Mouse (Mus musculus): Measurements from ENCODE around the gene Eppin. TPM values are rescaled to one million over a fixed set of nuclear protein-coding genes. Genes with fewer than 3 reads are reported as not detected.
"Not testable (repeated sequence)": the region's sequence is repeated elsewhere in the genome, so short reads cannot be mapped to it uniquely, and the experiment has no call there.

Eppin gene
- not detected in 2 replicates for polyA plus RNA-seq (2014; fragmentation: Nextera tagmentation; extraction: Ambion mirVana)

DNA sequence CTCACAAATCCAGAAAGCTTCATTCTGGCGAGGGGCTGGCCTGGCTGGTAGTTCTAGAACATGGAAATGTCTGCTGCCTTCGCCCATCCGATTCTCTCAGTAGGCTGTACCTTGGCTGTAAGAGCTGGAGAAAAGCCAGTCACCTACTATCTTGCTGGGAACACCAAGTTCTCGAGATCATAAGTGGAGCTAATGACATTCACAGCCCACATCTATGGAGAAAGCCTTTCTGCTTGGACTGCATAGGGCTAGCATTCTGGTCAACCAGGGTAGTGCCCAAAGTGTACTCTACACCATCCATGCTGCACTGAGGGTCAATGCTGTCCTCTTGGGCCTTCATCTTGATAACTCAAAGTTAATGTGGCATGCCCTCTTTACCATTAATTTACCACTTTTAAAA is at the start of gene Eppin:
Gene Eppin (minus strand): TSS at position 101 of the 400 bp plus-strand sequence.
- Histone ChIP-seq H3K27ac (no peak within 1 kb of the TSS), H3K9ac (no peak within 1 kb of the TSS), H3K36me3 (replicated peaks; ENCODE audit: control insufficient read depth, insufficient read depth) (no peaks in the 10 kb centered on the region), H3K9me3 (ENCODE audit: control insufficient read depth, low read length) (no peaks in the 10 kb centered on the region), H3K4me1 (replicated peaks; ENCODE audit: control insufficient read depth, insufficient read depth, low read length) (no peaks in the 10 kb centered on the region), H3K4me2 (replicated peaks) (no peak within 1 kb of the TSS), H3K4me3 (replicated peaks; ENCODE audit: low read length) (no peak within 1 kb of the TSS), H3K27me3 (ENCODE audit: control insufficient read depth, insufficient read depth, low read length) (peaks cover 3% of the 10 kb centered on the region; the same call in 1 of the 2 replicates)
- ATAC-seq (ENCODE audit: low FRiP score) = no peak
- 87% methylated on average over 4 of the region's 4 CpGs for WGBS
- no peak for DNase-seq (ENCODE audit: low spot score)

DNA sequence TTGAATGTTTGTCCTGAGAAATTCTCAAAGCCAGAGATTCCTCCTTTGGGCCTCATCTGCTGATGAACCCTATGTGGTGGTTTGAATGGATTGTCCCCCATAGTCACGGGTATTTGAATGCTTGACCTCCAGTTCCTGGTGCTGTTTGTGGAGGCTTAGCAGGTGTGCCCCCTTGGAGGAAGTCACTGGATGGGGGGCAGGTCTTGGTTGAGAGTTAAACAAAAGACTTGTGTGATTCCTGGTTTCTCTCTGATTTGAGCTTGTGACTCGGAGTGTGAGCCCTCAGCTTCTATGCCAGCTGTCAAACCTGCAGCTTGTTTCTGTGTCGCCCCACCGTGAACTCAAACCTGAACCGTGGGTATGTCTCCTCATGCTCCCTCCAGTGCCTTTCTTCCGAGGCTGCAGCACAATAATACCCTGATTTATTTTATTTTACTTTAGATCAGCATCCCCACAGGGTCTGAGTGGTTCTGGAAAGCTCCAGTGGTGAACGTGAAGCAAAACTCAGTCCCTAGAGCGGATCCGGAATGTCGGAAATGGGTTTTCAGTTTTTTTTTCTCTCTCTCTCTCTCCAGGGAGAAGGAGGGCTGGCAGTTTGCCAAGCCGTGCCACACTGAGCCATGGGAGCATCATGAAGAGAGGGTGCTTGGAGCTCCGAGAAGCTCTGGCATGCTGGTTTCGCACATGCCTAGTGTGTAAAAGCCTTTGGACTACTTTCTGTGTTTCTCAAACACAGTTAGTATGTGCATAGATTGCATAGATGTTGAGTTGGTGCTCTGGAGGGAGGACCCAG is 48.7 kb upstream of the Eppin start:
- WGBS = 72% methylated on average over 13 of the region's 13 CpGs
- no peak overlapping the region for H3K27ac ChIP-seq
- DNase-seq (ENCODE audit: low spot score) = no peak

DNA sequence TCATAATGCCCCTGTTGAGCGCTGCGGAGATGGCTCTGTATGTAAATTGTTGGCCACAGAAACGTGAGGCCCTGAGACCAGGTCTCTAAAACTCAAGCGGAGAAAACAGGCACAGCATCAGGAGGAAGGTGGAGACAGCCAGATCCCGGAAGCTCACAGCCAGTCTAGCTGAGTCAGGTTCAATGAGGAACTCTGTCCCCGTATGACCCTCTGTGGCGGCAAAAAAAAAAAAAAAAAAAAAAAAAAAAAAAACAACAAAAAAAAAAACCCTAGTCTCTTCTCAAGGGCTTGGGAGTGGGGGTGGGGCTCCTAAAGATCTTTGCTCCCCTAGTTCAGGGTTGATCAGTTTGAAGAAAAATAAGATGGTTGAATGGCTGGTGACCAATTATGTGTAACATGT is 47.7 kb upstream of the Eppin start:
- no peak overlapping the region for H3K4me3 ChIP-seq (replicated peaks; ENCODE audit: low read length)
- ATAC-seq (ENCODE audit: low FRiP score) (no peak), DNase-seq (ENCODE audit: low spot score) (no peak)
- 68% methylated on average over 7 of the region's 7 CpGs for WGBS
- H3K27me3 ChIP-seq (ENCODE audit: control insufficient read depth, insufficient read depth, low read length) = no peaks in the 10 kb centered on the region
- H3K27ac ChIP-seq = no peak overlapping the region
- H3K4me2 ChIP-seq (replicated peaks) = no peak overlapping the region
- no peaks in the 10 kb centered on the region for H3K4me1 ChIP-seq (replicated peaks; ENCODE audit: control insufficient read depth, insufficient read depth, low read length)
- H3K36me3 ChIP-seq (replicated peaks; ENCODE audit: control insufficient read depth, insufficient read depth) = no peaks in the 10 kb centered on the region
- H3K9me3 ChIP-seq (ENCODE audit: control insufficient read depth, low read length) = no peaks in the 10 kb centered on the region
- no peak overlapping the region for H3K9ac ChIP-seq

More for the DNA sequence above, 48.7 kb upstream of the Eppin start:
- Histone ChIP-seq H3K4me3 (replicated peaks; ENCODE audit: low read length) (no peak overlapping the region), H3K9me3 (ENCODE audit: control insufficient read depth, low read length) (no peaks in the 10 kb centered on the region), H3K4me1 (replicated peaks; ENCODE audit: control insufficient read depth, insufficient read depth, low read length) (no peaks in the 10 kb centered on the region), H3K4me2 (replicated peaks) (no peak overlapping the region), H3K36me3 (replicated peaks; ENCODE audit: control insufficient read depth, insufficient read depth) (no peaks in the 10 kb centered on the region), H3K27me3 (ENCODE audit: control insufficient read depth, insufficient read depth, low read length) (no peaks in the 10 kb centered on the region), H3K9ac (no peak overlapping the region)
- no peak for ATAC-seq (ENCODE audit: low FRiP score)

DNA sequence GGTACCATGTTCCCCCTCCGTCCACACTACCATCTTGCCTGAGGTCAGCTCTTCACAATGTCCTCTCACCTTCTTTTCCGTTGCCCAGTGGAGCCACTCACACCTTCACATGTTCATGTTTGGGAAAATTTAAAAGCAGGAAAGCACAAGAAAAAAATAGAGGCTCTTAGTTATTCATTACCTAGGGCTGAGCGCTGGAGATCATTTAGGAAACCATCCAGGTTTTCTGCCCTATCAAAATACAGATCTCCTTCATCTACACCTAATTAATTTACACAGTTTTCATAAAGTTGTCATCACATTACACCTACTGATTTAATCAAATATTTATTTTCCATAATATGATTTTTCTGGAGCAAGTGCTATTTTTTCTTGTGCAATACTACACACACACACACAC is 45.3 kb upstream of the Eppin start, which contains the start of gene Wfdc16:
Gene Wfdc16 (minus strand): TSS at position 101 of the 400 bp plus-strand sequence.
- no peak for DNase-seq (ENCODE audit: low spot score)
- WGBS = 89% methylated on average over 3 of the region's 3 CpGs
- H3K4me3 ChIP-seq (replicated peaks; ENCODE audit: low read length) = no peak within 1 kb of the TSS
- H3K4me1 ChIP-seq (replicated peaks; ENCODE audit: control insufficient read depth, insufficient read depth, low read length) = no peaks in the 10 kb centered on the region
- no peaks in the 10 kb centered on the region for H3K36me3 ChIP-seq (replicated peaks; ENCODE audit: control insufficient read depth, insufficient read depth)
- H3K9ac ChIP-seq = no peak within 1 kb of the TSS
- no peak within 1 kb of the TSS for H3K27ac ChIP-seq
- ATAC-seq (ENCODE audit: low FRiP score) = no peak
- H3K4me2 ChIP-seq (replicated peaks) = no peak within 1 kb of the TSS
- no peaks in the 10 kb centered on the region for H3K9me3 ChIP-seq (ENCODE audit: control insufficient read depth, low read length)
- H3K27me3 ChIP-seq (ENCODE audit: control insufficient read depth, insufficient read depth, low read length) = no peaks in the 10 kb centered on the region

DNA sequence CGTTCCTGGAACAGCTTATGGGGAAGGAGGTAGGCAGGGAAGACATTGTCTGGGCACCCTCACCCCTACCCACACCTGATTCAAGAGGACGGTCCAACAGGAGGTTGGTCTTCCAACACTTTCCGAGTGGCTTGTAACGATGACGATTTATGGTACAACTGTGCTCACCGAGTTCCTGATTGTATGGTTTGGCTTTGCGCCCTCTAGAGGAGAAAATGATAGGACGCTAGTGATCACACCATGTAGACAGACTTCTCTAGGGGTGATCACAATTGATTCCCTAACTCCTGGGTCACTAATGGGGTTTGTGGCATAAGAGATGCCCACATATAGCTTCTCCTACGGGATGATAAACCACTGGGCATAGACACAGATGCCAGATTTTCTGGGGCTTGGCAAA is 41.9 kb upstream of the Eppin start:
- H3K27ac ChIP-seq = no peak overlapping the region
- H3K4me3 ChIP-seq (replicated peaks; ENCODE audit: low read length) = no peak overlapping the region
- no peaks in the 10 kb centered on the region for H3K27me3 ChIP-seq (ENCODE audit: control insufficient read depth, insufficient read depth, low read length)
- ATAC-seq (ENCODE audit: low FRiP score) (no peak), DNase-seq (ENCODE audit: low spot score) (no peak)
- H3K9me3 ChIP-seq (ENCODE audit: control insufficient read depth, low read length) = no peaks in the 10 kb centered on the region
- no peak overlapping the region for H3K9ac ChIP-seq
- H3K36me3 ChIP-seq (replicated peaks; ENCODE audit: control insufficient read depth, insufficient read depth) = no peaks in the 10 kb centered on the region
- H3K4me1 ChIP-seq (replicated peaks; ENCODE audit: control insufficient read depth, insufficient read depth, low read length) = no peaks in the 10 kb centered on the region
- 84% methylated on average over 9 of the region's 9 CpGs for WGBS
- no peak overlapping the region for H3K4me2 ChIP-seq (replicated peaks)

DNA sequence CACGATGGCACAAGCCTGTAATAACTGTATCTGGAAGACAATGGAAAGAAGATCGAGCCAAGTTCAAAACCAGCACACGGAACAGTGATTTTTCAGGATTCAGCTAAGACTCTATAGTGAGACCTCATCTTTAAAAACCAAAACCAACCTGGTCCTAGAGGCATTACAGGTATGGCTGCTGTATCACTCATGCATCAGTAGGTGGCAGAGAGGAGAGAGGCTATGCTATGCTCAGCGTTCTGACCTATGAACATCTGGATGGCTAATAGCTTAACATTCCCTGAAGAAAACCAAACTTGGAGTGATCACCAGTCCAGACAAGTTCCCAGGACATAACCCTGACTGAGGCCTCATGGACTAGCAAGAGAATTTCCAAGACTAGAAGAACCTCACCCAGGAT is 28.4 kb upstream of the Eppin start:
- Histone ChIP-seq H3K9me3 (ENCODE audit: control insufficient read depth, low read length) (no peaks in the 10 kb centered on the region), H3K4me1 (replicated peaks; ENCODE audit: control insufficient read depth, insufficient read depth, low read length) (no peaks in the 10 kb centered on the region), H3K4me2 (replicated peaks) (no peak overlapping the region), H3K36me3 (replicated peaks; ENCODE audit: control insufficient read depth, insufficient read depth) (no peaks in the 10 kb centered on the region), H3K4me3 (replicated peaks; ENCODE audit: low read length) (no peak overlapping the region), H3K27me3 (ENCODE audit: control insufficient read depth, insufficient read depth, low read length) (no peaks in the 10 kb centered on the region), H3K9ac (no peak overlapping the region), H3K27ac (no peak overlapping the region)
- ATAC-seq (ENCODE audit: low FRiP score) (no peak), DNase-seq (ENCODE audit: low spot score) (no peak)
- 80% methylated on average over 4 of the region's 4 CpGs for WGBS

DNA sequence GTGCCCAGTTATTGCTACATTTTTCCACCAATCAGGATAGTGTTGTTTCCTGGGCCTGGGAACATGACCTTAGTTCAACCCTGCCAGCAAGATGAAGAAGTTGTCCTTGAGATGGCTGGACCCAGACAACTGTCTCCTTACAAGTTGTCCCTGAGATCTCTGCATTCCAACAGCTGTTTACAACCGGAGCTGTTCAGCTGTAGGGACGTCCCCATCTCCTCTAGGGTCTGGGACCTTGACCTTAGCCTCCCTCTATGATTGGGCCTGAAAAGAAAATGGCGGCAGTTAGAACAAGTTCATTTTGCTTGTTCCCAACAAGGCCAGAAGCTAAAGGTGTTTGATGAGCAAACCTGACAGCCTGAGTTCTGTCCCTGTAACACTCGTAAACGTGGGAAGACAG is 25.7 kb upstream of the Eppin start:
- H3K4me2 ChIP-seq (replicated peaks) = no peak overlapping the region
- no peak overlapping the region for H3K27ac ChIP-seq
- no peaks in the 10 kb centered on the region for H3K4me1 ChIP-seq (replicated peaks; ENCODE audit: control insufficient read depth, insufficient read depth, low read length)
- no peaks in the 10 kb centered on the region for H3K27me3 ChIP-seq (ENCODE audit: control insufficient read depth, insufficient read depth, low read length)
- no peak overlapping the region for H3K9ac ChIP-seq
- no peaks in the 10 kb centered on the region for H3K9me3 ChIP-seq (ENCODE audit: control insufficient read depth, low read length)
- ATAC-seq (ENCODE audit: low FRiP score) (no peak), DNase-seq (ENCODE audit: low spot score) (no peak)
- WGBS = 85% methylated on average over 5 of the region's 5 CpGs
- no peaks in the 10 kb centered on the region for H3K36me3 ChIP-seq (replicated peaks; ENCODE audit: control insufficient read depth, insufficient read depth)
- no peak overlapping the region for H3K4me3 ChIP-seq (replicated peaks; ENCODE audit: low read length)

DNA sequence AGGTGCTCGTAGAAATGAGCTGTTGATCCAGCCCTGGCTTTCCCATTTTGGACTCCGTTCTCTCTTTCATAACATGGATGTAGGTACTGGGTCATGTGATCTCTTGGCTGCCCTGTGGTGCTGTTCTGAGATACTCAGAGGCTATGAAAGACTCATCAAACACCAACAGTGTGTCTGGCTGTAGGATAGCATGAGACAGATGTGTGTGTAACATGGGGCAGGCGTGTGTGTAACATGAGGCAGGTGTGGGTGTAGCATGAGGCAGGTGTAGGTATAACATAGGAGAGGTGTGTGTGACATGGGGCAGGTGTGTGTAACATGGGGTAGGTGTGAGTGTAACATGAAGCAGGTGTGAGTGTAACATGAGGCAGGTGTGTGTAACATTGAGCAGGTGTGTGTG is 22.0 kb upstream of the Eppin start:
- Histone ChIP-seq H3K9me3 (ENCODE audit: control insufficient read depth, low read length) (no peaks in the 10 kb centered on the region), H3K9ac (no peak overlapping the region), H3K4me3 (replicated peaks; ENCODE audit: low read length) (no peak overlapping the region), H3K36me3 (replicated peaks; ENCODE audit: control insufficient read depth, insufficient read depth) (no peaks in the 10 kb centered on the region), H3K27ac (no peak overlapping the region), H3K27me3 (ENCODE audit: control insufficient read depth, insufficient read depth, low read length) (no peaks in the 10 kb centered on the region), H3K4me1 (replicated peaks; ENCODE audit: control insufficient read depth, insufficient read depth, low read length) (no peaks in the 10 kb centered on the region), H3K4me2 (replicated peaks) (no peak overlapping the region)
- WGBS = 93% methylated on average over 3 of the region's 3 CpGs
- no peak for ATAC-seq (ENCODE audit: low FRiP score)
- no peak for DNase-seq (ENCODE audit: low spot score)

DNA sequence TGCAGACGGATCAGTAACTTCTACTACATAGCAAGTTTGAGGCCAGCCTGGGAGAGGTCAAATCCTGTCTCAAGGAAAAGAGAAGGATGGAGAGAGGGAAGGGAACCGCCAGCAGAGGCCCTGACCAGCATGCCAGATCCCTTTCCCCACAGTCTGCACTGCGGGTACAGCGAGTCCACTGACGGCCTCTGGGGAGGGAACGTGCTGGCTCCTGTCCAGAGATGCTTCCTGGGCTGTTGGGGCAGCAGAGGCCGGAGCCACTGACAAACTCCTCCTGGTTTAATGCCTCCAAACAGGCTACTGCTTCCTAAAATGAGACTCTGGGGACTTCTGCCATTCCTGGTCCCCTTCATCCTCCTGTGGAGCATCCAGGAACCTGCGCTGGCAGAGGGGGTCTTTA is 20.1 kb upstream of the Eppin start, which contains the start of the genes Wfdc6b and Wfdc8:
Gene Wfdc6b (plus strand): TSS at position 52 of the 400 bp plus-strand sequence.
Gene Wfdc8 (minus strand): TSS at position 156 of the 400 bp plus-strand sequence.
- not testable (repeated sequence) for H3K27ac ChIP-seq; H3K4me2 ChIP-seq (replicated peaks); H3K4me3 ChIP-seq (replicated peaks; ENCODE audit: low read length); ATAC-seq (ENCODE audit: low FRiP score); DNase-seq (ENCODE audit: low spot score); H3K4me1 ChIP-seq (replicated peaks; ENCODE audit: control insufficient read depth, insufficient read depth, low read length); H3K36me3 ChIP-seq (replicated peaks; ENCODE audit: control insufficient read depth, insufficient read depth); H3K9ac ChIP-seq; H3K9me3 ChIP-seq (ENCODE audit: control insufficient read depth, low read length); H3K27me3 ChIP-seq (ENCODE audit: control insufficient read depth, insufficient read depth, low read length)
- 51% methylated on average over 8 of the region's 8 CpGs for WGBS

All from hindbrain, embryonic 14.5 days (tissue).